Mouse (Mus musculus) ES-E14 (cell line): ENCODE data around the gene Obsl1. TPM values are rescaled to one million over a fixed set of nuclear protein-coding genes. Genes with fewer than 3 reads are reported as not detected.

Source experiments
- DNase-seq: peaks from one replicate; pipeline ENCODE4 v3.0.0-alpha.2; 2013; ENCODE audit warnings: low read depth, low spot score
- H3K27ac ChIP-seq: 2 replicates; pipeline ENCODE4 v1.5.1; 2012; ENCODE audit warnings: low read depth, mild to moderate bottlenecking, low read length, moderate library complexity, mixed read lengths; ENCODE audit not compliant: poor library complexity, insufficient read depth, severe bottlenecking
- H3K36me3 ChIP-seq: 2 replicates; pipeline ENCODE4 v1.6.1; 2012; ENCODE audit warnings: mild to moderate bottlenecking, low read length, moderate library complexity, mixed read lengths; ENCODE audit not compliant: control insufficient read depth, poor library complexity, insufficient read depth, severe bottlenecking
- H3K4me1 ChIP-seq, 2 experiments: fragments of 150-350 bp in 1 of 2; sonication (generic) in 1 of 2; 2 replicates each; pipeline ENCODE4 v1.6.1; 2012; ENCODE audit warnings: low read length in 2 of 2, mild to moderate bottlenecking in 1 of 2, mixed read lengths in 1 of 2; ENCODE audit not compliant: control insufficient read depth in 2 of 2, insufficient read depth in 2 of 2, poor library complexity in 1 of 2
- H3K4me3 ChIP-seq, 2 experiments: fragments of 150-350 bp in 1 of 2; sonication (generic) in 1 of 2; 2 replicates each; pipeline ENCODE4 v1.5.1; 2012; ENCODE audit warnings: low read length in 2 of 2, low read depth in 1 of 2, mild to moderate bottlenecking in 1 of 2, mixed read lengths in 1 of 2; ENCODE audit not compliant: insufficient read depth in 1 of 2, poor library complexity in 1 of 2, severe bottlenecking in 1 of 2
- H3K9ac ChIP-seq: 2 replicates; pipeline ENCODE4 v1.6.1; 2012; ENCODE audit warnings: low read depth, mild to moderate bottlenecking, low read length, mixed read lengths; ENCODE audit not compliant: poor library complexity, insufficient read depth, severe bottlenecking
- H3K9me3 ChIP-seq: fragments of 150-350 bp; sonication (generic); 2 replicates; pipeline ENCODE4 v1.6.1; 2012; ENCODE audit warnings: low read depth, mild to moderate bottlenecking, low read length; ENCODE audit not compliant: control insufficient read depth, insufficient read depth
- CHD2 ChIP-seq: IDR thresholded peaks from 2 replicates; pipeline ENCODE4 v1.6.1; 2014; ENCODE audit warnings: mild to moderate bottlenecking, low read depth, low read length, inconsistent platforms
- HCFC1 ChIP-seq: IDR thresholded peaks from 2 replicates; pipeline ENCODE4 v1.6.1; 2012; ENCODE audit warnings: low read length, inconsistent platforms, borderline replicate concordance; ENCODE audit not compliant: insufficient read depth
- MAFK ChIP-seq: IDR thresholded peaks from 2 replicates; pipeline ENCODE4 v1.6.1; 2014; ENCODE audit warnings: mild to moderate bottlenecking, low read depth, low read length, inconsistent platforms; ENCODE audit not compliant: insufficient read depth
- ZC3H11A ChIP-seq: IDR thresholded peaks from 2 replicates; pipeline ENCODE4 v1.6.1; 2012; ENCODE audit warnings: low read depth, mild to moderate bottlenecking, inconsistent platforms, low read length, borderline replicate concordance
- ZNF384 ChIP-seq: IDR thresholded peaks from 2 replicates; pipeline ENCODE4 v1.6.1; 2012; ENCODE audit warnings: low read depth, low read length, inconsistent platforms
- in situ Hi-C, 2 experiments: fragments of 600-800 bp; cut with MboI; formaldehyde crosslinking; loops; one replicate each; pipeline ENCODE4 v1.15.1; 2025; ENCODE audit warnings: low sequenced_read_pairs in 2 of 2, inconsistent platforms in 1 of 2; ENCODE audit not compliant: unreplicated experiment in 2 of 2
- total RNA-seq: library from RNA; depleted of rRNA; stranded (reverse); fragments of 300-350 nt; gene quantifications from 2 replicates; pipeline ENCODE4 v1.2.3, GENCODE M21; 2012

Obsl1 gene
- total RNA-seq, 1 experiment = 45.0 TPM

DNA sequence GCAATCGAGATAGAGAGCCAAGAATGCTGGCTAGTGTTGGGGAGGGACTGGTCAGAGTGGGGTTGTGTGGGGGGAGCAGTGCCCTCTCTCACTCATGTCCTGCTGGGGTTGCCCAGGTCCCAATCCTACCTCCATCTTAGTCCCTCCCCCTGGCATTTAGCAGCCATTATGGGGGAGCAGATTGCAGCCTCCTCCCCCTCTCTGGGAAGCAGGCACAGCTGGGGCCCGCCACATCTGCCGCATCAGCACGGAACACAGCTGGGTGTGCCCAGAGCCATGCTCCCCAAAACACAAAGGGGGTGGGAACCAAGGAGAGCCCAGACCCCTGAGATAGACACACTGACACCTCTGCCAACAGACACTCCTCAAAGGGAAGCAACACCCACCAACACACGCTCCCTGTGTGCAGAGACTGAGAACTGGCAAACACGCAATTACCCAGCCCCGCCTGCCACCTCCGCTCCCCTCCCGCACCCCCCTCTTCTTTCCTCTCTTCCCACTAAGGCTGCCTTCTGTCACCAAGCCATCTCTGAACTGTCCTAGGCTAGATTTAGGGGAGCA, 61.0 kb downstream of the Obsl1 start:
- no peaks in the 10 kb centered on the region for H3K9me3 ChIP-seq
- peaks cover 12 to 51% of the 10 kb centered on the region in 2 experiments for H3K4me1 ChIP-seq
- peaks cover 5% of the 10 kb centered on the region; the same call in 1 of the 2 replicates for H3K36me3 ChIP-seq
- DNase-seq = no peak
- H3K4me3 ChIP-seq = no peak overlapping the region
- no peak overlapping the region for H3K27ac ChIP-seq
- no peak overlapping the region for H3K9ac ChIP-seq
- no peak for TF ChIP-seq ZNF384
- TF ChIP-seq HCFC1 = no peak
- in situ Hi-C loops = no loop called here

DNA sequence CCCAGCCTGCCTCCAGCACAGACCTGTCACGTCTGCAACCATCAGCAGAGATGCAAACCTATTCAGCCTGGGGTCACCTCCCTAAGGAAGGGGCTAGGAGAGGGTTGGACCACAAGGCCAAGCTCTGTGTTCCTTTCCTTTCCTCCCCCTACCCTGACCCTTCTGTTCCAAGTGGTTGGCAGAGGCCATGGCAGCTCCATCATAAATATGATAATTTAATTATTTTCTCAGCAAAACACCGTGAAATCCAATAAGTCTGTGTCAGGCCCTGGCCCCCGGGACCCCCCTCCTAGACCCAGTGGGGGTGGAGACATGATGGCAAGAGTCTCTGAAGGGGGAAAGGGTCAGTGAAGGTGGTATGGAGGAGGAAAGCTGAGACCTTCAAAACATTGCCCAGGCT, 62.0 kb downstream of the Obsl1 start:
- DNase-seq = no peak
- TF ChIP-seq CHD2 = no peak
- TF ChIP-seq HCFC1 = no peak
- no peak for TF ChIP-seq MAFK
- no peak for TF ChIP-seq ZC3H11A
- no peak for TF ChIP-seq ZNF384
- Histone ChIP-seq H3K9me3 (no peaks in the 10 kb centered on the region), H3K9ac (no peak overlapping the region), H3K36me3 (peaks cover 5% of the 10 kb centered on the region; the same call in 1 of the 2 replicates), H3K4me3 (no peak overlapping the region), H3K4me1 (peaks cover 12 to 51% of the 10 kb centered on the region in 2 experiments), H3K27ac (no peak overlapping the region)
- in situ Hi-C loops = no loop called here

DNA sequence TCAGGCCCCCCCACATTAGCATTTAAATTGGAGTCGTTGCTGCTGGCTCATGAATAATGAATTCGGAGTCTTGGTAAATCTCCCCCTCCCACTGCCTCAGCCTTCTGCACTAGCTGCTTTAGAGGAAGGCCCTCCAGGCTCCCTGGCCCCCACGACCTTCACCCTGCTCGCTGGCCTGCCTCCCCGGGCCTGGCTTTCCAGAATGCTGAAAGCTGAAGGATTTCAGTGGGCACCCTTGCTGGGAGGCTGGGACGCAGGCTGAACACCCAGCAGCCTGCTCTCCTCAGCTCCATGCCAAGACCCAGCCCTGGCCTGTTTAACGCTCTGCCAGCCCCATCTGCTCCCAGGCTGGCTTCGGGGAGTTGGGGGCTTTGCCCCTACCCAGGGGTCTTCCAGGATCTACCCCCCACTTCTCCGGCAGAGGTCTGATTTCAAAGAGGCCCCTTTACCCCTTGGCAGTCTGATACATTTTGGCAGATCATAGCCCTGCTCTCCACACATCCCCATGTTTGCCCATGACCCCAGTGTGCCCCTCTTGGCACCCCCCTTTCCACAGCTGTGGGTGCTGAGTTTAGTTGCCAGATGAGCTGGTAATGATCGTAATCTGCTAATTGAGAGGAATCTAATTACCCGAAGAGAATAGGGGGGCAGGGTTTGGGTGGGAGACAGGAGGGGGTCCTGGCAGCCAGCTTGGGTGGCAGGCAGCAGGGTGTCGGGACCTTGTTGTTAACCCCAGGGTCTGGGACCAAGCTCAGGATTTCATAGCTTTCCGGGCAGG, 62.8 kb downstream of the Obsl1 start:
- H3K4me1 ChIP-seq = peaks cover 12 to 48% of the 10 kb centered on the region in 2 experiments
- H3K36me3 ChIP-seq = peaks cover 5% of the 10 kb centered on the region; the same call in 1 of the 2 replicates
- H3K27ac ChIP-seq = no peak overlapping the region
- H3K9ac ChIP-seq = no peak overlapping the region
- no peak for DNase-seq
- no peak for TF ChIP-seq HCFC1
- TF ChIP-seq MAFK = no peak
- no peak for TF ChIP-seq ZC3H11A
- TF ChIP-seq ZNF384 = no peak
- no peak for TF ChIP-seq CHD2
- H3K4me3 ChIP-seq = no peak overlapping the region
- H3K9me3 ChIP-seq = no peaks in the 10 kb centered on the region
- in situ Hi-C loops = no loop called here

GRCm38 (mm10) chr1:75442811-75443210, 63.4 kb downstream of the Obsl1 start:
- in situ Hi-C loops = no loop called here
- no peaks in the 10 kb centered on the region for H3K9me3 ChIP-seq
- H3K4me1 ChIP-seq = peaks cover 12 to 48% of the 10 kb centered on the region in 2 experiments
- no peak overlapping the region for H3K4me3 ChIP-seq
- H3K9ac ChIP-seq = no peak overlapping the region
- H3K36me3 ChIP-seq = peaks cover 5% of the 10 kb centered on the region; the same call in 1 of the 2 replicates
- DNase-seq = no peak
- no peak overlapping the region for H3K27ac ChIP-seq
- TF ChIP-seq HCFC1 (no peak), CHD2 (no peak), ZC3H11A (no peak), ZNF384 (no peak), MAFK (no peak)
